ENCODE assay signal across 9 mouse cellular contexts in genomic region chr16:8643855-8644254, GRCm38 (mm10). TPM values are rescaled to one million over a fixed set of nuclear protein-coding genes. Genes with fewer than 3 reads are reported as not detected.
DNase-seq lines count a peak whose midpoint lies in the region; ATAC-seq and TF ChIP-seq lines count a peak whose summit lies in the region.
"Had no signal": no experiment of that assay in that cellular context is flagged by ENCODE, and none has a peak within 500 bp of the region (broad histone marks: within the 10 kb centered on the region; RNA-seq: fewer than 3 reads in every experiment).

No protein-coding gene starts in this region.

- no peaks in the 10 kb centered on the region for H3K27me3 ChIP-seq in E14TG2a.4 (ENCODE audit: insufficient read depth, low read length)
- H3K27me3 ChIP-seq in midbrain, postnatal 0 days (ENCODE audit: insufficient read depth, low read length): no peaks in the 10 kb centered on the region

- peak; percentile 89 to 95 for ATAC-seq in hematopoietic stem cell, adult 5-6 weeks (replicated peaks in 1 of 2; ENCODE audit: insufficient read depth in 1 of 2, low FRiP score in 2 of 2, low TSS enrichment in 1 of 2, low read depth in 1 of 2, poor library complexity in 2 of 2, severe bottlenecking in 2 of 2)
- no peak for ATAC-seq in midbrain, postnatal 0 days (ENCODE audit: low FRiP score)

- DNase-seq in heart, adult 18-20 months: peak; percentile 51 to 62
- DNase-seq in heart, adult 8-10 months (ENCODE audit: low spot score): no peak
- DNase-seq in cerebellum, postnatal 10 days: peak; percentile 67 to 69
- peak; percentile 44 to 47 for DNase-seq in layer of hippocampus, postnatal 10 days (ENCODE audit: low spot score in 2 of 2)
- DNase-seq in midbrain, postnatal 0 days (ENCODE audit: low spot score): peak; percentile 31
- DNase-seq in urinary bladder, postnatal 10 days (ENCODE audit: low spot score): no peak

- H3K4me2 ChIP-seq in midbrain, postnatal 0 days (ENCODE audit: low read depth, low read length, poor library complexity, severe bottlenecking): no peak overlapping the region

- peaks cover 94% of the 10 kb centered on the region for H3K36me3 ChIP-seq in E14TG2a.4 (ENCODE audit: insufficient read depth, low read length)
- H3K36me3 ChIP-seq in midbrain, postnatal 0 days (ENCODE audit: insufficient read depth, low read length): peaks cover 48% of the 10 kb centered on the region

- peaks cover 18% of the 10 kb centered on the region for H3K4me1 ChIP-seq in E14TG2a.4 (replicated peaks; ENCODE audit: low read depth, low read length)
- H3K4me1 ChIP-seq in midbrain, postnatal 0 days (ENCODE audit: insufficient read depth, low read length): no peaks in the 10 kb centered on the region

- peak; percentile 90 for TF ChIP-seq CTCF in E14TG2a.4 (conservative IDR thresholded peaks at IDR 0.05; ENCODE audit: low read length)
- peak; percentile 77 for TF ChIP-seq CTCF in midbrain, postnatal 0 days (IDR thresholded peaks at IDR 0.05)

- no peak overlapping the region for H3K9ac ChIP-seq in midbrain, postnatal 0 days (replicated peaks; ENCODE audit: low read length, poor library complexity, severe bottlenecking)

- no peaks in the 10 kb centered on the region for H3K9me3 ChIP-seq in E14TG2a.4 (ENCODE audit: low read length)
- no peaks in the 10 kb centered on the region for H3K9me3 ChIP-seq in midbrain, postnatal 0 days (ENCODE audit: low read length)

- 90% methylated on average over 2 of the region's 2 CpGs for WGBS in midbrain, postnatal 0 days

- H3K4me3 ChIP-seq in E14TG2a.4 (replicated peaks; ENCODE audit: low read length): no peak overlapping the region
- no peak overlapping the region for H3K4me3 ChIP-seq in midbrain, postnatal 0 days (ENCODE audit: low read depth, low read length)
- H3K4me3 ChIP-seq: myocyte had no signal

- no peak overlapping the region for H3K27ac ChIP-seq in midbrain, postnatal 0 days (ENCODE audit: low read depth, low read length)

RNA-seq across cellular contexts. Expression of gene Tmem186, which starts 6.3 kb away (rescaled TPM):
- 10 to 100 TPM; 19.1 to 19.4 TPM for total RNA-seq in heart, adult 18-20 months (2021)
- 10 to 100 TPM; 18.9 to 23.3 (median 20.1) TPM for total RNA-seq in heart, adult 8-10 months (2022)
- 20.9 and 24.0 TPM in 2 replicates for total RNA-seq in hematopoietic stem cell, adult 5-6 weeks (2017)
- 10 to 100 TPM; 10.9 to 11.1 TPM for total RNA-seq in layer of hippocampus, postnatal 10 days (2021)
- total RNA-seq in midbrain, postnatal 0 days (2014; rRNA removed): 18.6 and 22.1 TPM in 2 replicates
- 16.1 and 17.6 TPM in 2 replicates for polyA plus RNA-seq in midbrain, postnatal 0 days (2015; fragmentation: Nextera tagmentation; extraction: Ambion mirVana)

RNA-seq across cellular contexts. Expression of gene Pmm2, which starts 6.4 kb away (rescaled TPM):
- total RNA-seq in heart, adult 18-20 months (2021): 10 to 100 TPM; 32.7 to 36.3 TPM
- 10 to 100 TPM; 24.6 to 46.4 (median 32.1) TPM for total RNA-seq in heart, adult 8-10 months (2022)
- 48.6 and 62.8 TPM in 2 replicates for total RNA-seq in hematopoietic stem cell, adult 5-6 weeks (2017)
- total RNA-seq in layer of hippocampus, postnatal 10 days (2021): 10 to 100 TPM; 32.3 to 32.5 TPM
- total RNA-seq in midbrain, postnatal 0 days (2014; rRNA removed): 27.8 and 39.6 TPM in 2 replicates
- polyA plus RNA-seq in midbrain, postnatal 0 days (2015; fragmentation: Nextera tagmentation; extraction: Ambion mirVana): 24.6 and 24.8 TPM in 2 replicates

RNA-seq across cellular contexts. Expression of gene Carhsp1, which starts 28.1 kb away (rescaled TPM):
- 10 to 100 TPM; 16.6 to 19.2 TPM for total RNA-seq in heart, adult 18-20 months (2021)
- 10 to 100 TPM; 10.1 to 17.9 (median 13.4) TPM for total RNA-seq in heart, adult 8-10 months (2022)
- total RNA-seq in hematopoietic stem cell, adult 5-6 weeks (2017): 8.4 and 13.1 TPM in 2 replicates
- 10 to 100 TPM; 21.8 to 22.1 TPM for total RNA-seq in layer of hippocampus, postnatal 10 days (2021)
- 117 and 124 TPM in 2 replicates for total RNA-seq in midbrain, postnatal 0 days (2014; rRNA removed)
- 98.5 and 100 TPM in 2 replicates for polyA plus RNA-seq in midbrain, postnatal 0 days (2015; fragmentation: Nextera tagmentation; extraction: Ambion mirVana)

RNA-seq across cellular contexts. Expression of gene Gm5767, which starts 36.7 kb away (rescaled TPM):
- total RNA-seq in heart, adult 18-20 months (2021): not detected
- not detected for total RNA-seq in heart, adult 8-10 months (2022)
- not detected in 2 replicates for total RNA-seq in hematopoietic stem cell, adult 5-6 weeks (2017)
- total RNA-seq in layer of hippocampus, postnatal 10 days (2021): not detected
- not detected in 2 replicates for total RNA-seq in midbrain, postnatal 0 days (2014; rRNA removed)
- polyA plus RNA-seq in midbrain, postnatal 0 days (2015; fragmentation: Nextera tagmentation; extraction: Ambion mirVana): not detected in 2 replicates

Comparison
In these comparisons a context has a peak if more than half of its experiments do, and no peak if none do; other contexts are left out.
1. DNase-seq: peak in heart, adult 18-20 months (2 of 2), cerebellum, postnatal 10 days (2 of 2), layer of hippocampus, postnatal 10 days (2 of 2) and midbrain, postnatal 0 days (single experiment); none in heart, adult 8-10 months (single experiment) and urinary bladder, postnatal 10 days (single experiment).